Mouse (Mus musculus): ENCODE data around the gene Ccr1. TPM values are rescaled to one million over a fixed set of nuclear protein-coding genes. Genes with fewer than 3 reads are reported as not detected.
"Not testable (repeated sequence)": the region's sequence is repeated elsewhere in the genome, so short reads cannot be mapped to it uniquely, and the experiment has no call there.

The Ccr1 gene
- polyA plus RNA-seq, 1 experiment from 2014 or later: 3.0 TPM

GRCm38 (mm10) chr9:123926041-123926440 is 42.5 kb downstream of the Ccr1 start:
- WGBS: 6% methylated on average over 5 of the region's 5 CpGs

GRCm38 (mm10) chr9:123925101-123925946 is 43.2 kb downstream of the Ccr1 start:
- DNase-seq (ENCODE audit: low spot score): peak; percentile 93
- Histone ChIP-seq H3K9me3 (ENCODE audit: control insufficient read depth, low read length) (peaks cover 3% of the 10 kb centered on the region), H3K4me1 (replicated peaks; ENCODE audit: control insufficient read depth, insufficient read depth, low read length) (peaks cover 10% of the 10 kb centered on the region; the same call in 1 of the 2 replicates), H3K4me2 (ENCODE audit: low read length) (peak overlapping the region; percentile 51), H3K9ac (ENCODE audit: low read length) (peak overlapping the region; percentile 46), H3K4me3 (ENCODE audit: low read depth, low read length) (peak overlapping the region; percentile 40), H3K27me3 (replicated peaks; ENCODE audit: control insufficient read depth, insufficient read depth, low read length) (no peaks in the 10 kb centered on the region), H3K36me3 (ENCODE audit: control insufficient read depth, insufficient read depth, low read length) (no peaks in the 10 kb centered on the region), H3K27ac (ENCODE audit: low read depth) (peak overlapping the region; percentile 90)
- ATAC-seq (replicated peaks; ENCODE audit: low FRiP score, low TSS enrichment, low read depth): peak; percentile 89
- 3% methylated on average over 44 of the region's 44 CpGs for WGBS

More at GRCm38 (mm10) chr9:123926041-123926440, 42.5 kb downstream of the Ccr1 start:
- H3K27me3 ChIP-seq (replicated peaks; ENCODE audit: control insufficient read depth, insufficient read depth, low read length); ATAC-seq (replicated peaks; ENCODE audit: low FRiP score, low TSS enrichment, low read depth); H3K9me3 ChIP-seq (ENCODE audit: control insufficient read depth, low read length); H3K9ac ChIP-seq (ENCODE audit: low read length); H3K36me3 ChIP-seq (ENCODE audit: control insufficient read depth, insufficient read depth, low read length); H3K27ac ChIP-seq (ENCODE audit: low read depth); H3K4me1 ChIP-seq (replicated peaks; ENCODE audit: control insufficient read depth, insufficient read depth, low read length): not testable (repeated sequence)
- Histone ChIP-seq H3K4me2 (ENCODE audit: low read length) (peak overlapping the region; percentile 46), H3K4me3 (ENCODE audit: low read depth, low read length) (peak overlapping the region; percentile 29)
- DNase-seq (ENCODE audit: low spot score): peak; percentile 71

GRCm38 (mm10) chr9:123924589-123925066 is 43.9 kb downstream of the Ccr1 start:
- WGBS: 1% methylated on average over 39 of the region's 49 CpGs
- H3K36me3 ChIP-seq (ENCODE audit: control insufficient read depth, insufficient read depth, low read length): no peaks in the 10 kb centered on the region
- ATAC-seq (replicated peaks; ENCODE audit: low FRiP score, low TSS enrichment, low read depth): peak; percentile 89

GRCm38 (mm10) chr9:123924035-123924434 is 44.5 kb downstream of the Ccr1 start:
- DNase-seq (ENCODE audit: low spot score) (peak; percentile 85), ATAC-seq (replicated peaks; ENCODE audit: low FRiP score, low TSS enrichment, low read depth) (peak; percentile 41)
- H3K4me1 ChIP-seq (replicated peaks; ENCODE audit: control insufficient read depth, insufficient read depth, low read length); H3K36me3 ChIP-seq (ENCODE audit: control insufficient read depth, insufficient read depth, low read length); H3K9ac ChIP-seq (ENCODE audit: low read length); H3K27me3 ChIP-seq (replicated peaks; ENCODE audit: control insufficient read depth, insufficient read depth, low read length); H3K9me3 ChIP-seq (ENCODE audit: control insufficient read depth, low read length): not testable (repeated sequence)
- Histone ChIP-seq H3K4me2 (ENCODE audit: low read length) (peak overlapping the region; percentile 51), H3K27ac (ENCODE audit: low read depth) (peak overlapping the region; percentile 90; the same call in 1 of the 2 replicates), H3K4me3 (ENCODE audit: low read depth, low read length) (peak overlapping the region; percentile 40)
- WGBS: under 1% methylated on average over 11 of the region's 11 CpGs

More at GRCm38 (mm10) chr9:123924589-123925066, 43.9 kb downstream of the Ccr1 start:
- DNase-seq (ENCODE audit: low spot score): peak; percentile 90
- Histone ChIP-seq H3K9me3 (ENCODE audit: control insufficient read depth, low read length) (peaks cover 3% of the 10 kb centered on the region), H3K4me3 (ENCODE audit: low read depth, low read length) (peak overlapping the region; percentile 40), H3K4me1 (replicated peaks; ENCODE audit: control insufficient read depth, insufficient read depth, low read length) (peaks cover 10% of the 10 kb centered on the region; the same call in 1 of the 2 replicates), H3K4me2 (ENCODE audit: low read length) (peak overlapping the region; percentile 51), H3K27ac (ENCODE audit: low read depth) (peak overlapping the region; percentile 90), H3K27me3 (replicated peaks; ENCODE audit: control insufficient read depth, insufficient read depth, low read length) (no peaks in the 10 kb centered on the region), H3K9ac (ENCODE audit: low read length) (peak overlapping the region; percentile 46)

GRCm38 (mm10) chr9:123923146-123923991 is 45.1 kb downstream of the Ccr1 start:
- Histone ChIP-seq H3K4me1 (replicated peaks; ENCODE audit: control insufficient read depth, insufficient read depth, low read length) (0 out of 2 replicates have a peak, but pooled peaks cover 4% of the 10 kb centered on the region), H3K36me3 (ENCODE audit: control insufficient read depth, insufficient read depth, low read length) (no peaks in the 10 kb centered on the region), H3K9ac (ENCODE audit: low read length) (peak overlapping the region; percentile 38), H3K4me2 (ENCODE audit: low read length) (peak overlapping the region; percentile 51), H3K27ac (ENCODE audit: low read depth) (no peak overlapping the region), H3K4me3 (ENCODE audit: low read depth, low read length) (peak overlapping the region; percentile 40), H3K9me3 (ENCODE audit: control insufficient read depth, low read length) (peaks cover 3% of the 10 kb centered on the region), H3K27me3 (replicated peaks; ENCODE audit: control insufficient read depth, insufficient read depth, low read length) (no peaks in the 10 kb centered on the region)
- under 1% methylated on average over 52 of the region's 53 CpGs for WGBS
- ATAC-seq (replicated peaks; ENCODE audit: low FRiP score, low TSS enrichment, low read depth) (peak; percentile 7; the same call in 1 of the 2 replicates), DNase-seq (ENCODE audit: low spot score) (peak; percentile 76)

Other genes starting within 250 kb of the Ccr1 start
- gene Cxcr6, start 162.2 kb downstream of the Ccr1 start, polyA plus RNA-seq (2014; fragmentation: Nextera tagmentation; extraction: Ambion mirVana): 1.3 and 1.9 TPM in 2 replicates
- gene Fyco1, start 116.8 kb downstream of the Ccr1 start, polyA plus RNA-seq (2014; fragmentation: Nextera tagmentation; extraction: Ambion mirVana): 12.8 and 13.8 TPM in 2 replicates
- gene Xcr1, start 106.7 kb downstream of the Ccr1 start, polyA plus RNA-seq (2014; fragmentation: Nextera tagmentation; extraction: Ambion mirVana): 0.04 and 0.05 TPM in 2 replicates
- gene Ccr1l1, start 9.7 kb upstream of the Ccr1 start, polyA plus RNA-seq (2014; fragmentation: Nextera tagmentation; extraction: Ambion mirVana): not detected in 2 replicates
- 0.08 TPM in 1 of 2 replicates, not detected in the other for gene Ccr3, start 53.3 kb upstream of the Ccr1 start, polyA plus RNA-seq (2014; fragmentation: Nextera tagmentation; extraction: Ambion mirVana)
- gene Ccr2, start 133.3 kb upstream of the Ccr1 start, polyA plus RNA-seq (2014; fragmentation: Nextera tagmentation; extraction: Ambion mirVana): 4.3 and 4.7 TPM in 2 replicates
- 0.77 and 1.7 TPM in 2 replicates for gene Ccr5, start 152.9 kb upstream of the Ccr1 start, polyA plus RNA-seq (2014; fragmentation: Nextera tagmentation; extraction: Ambion mirVana)